Mouse (Mus musculus) hindbrain, postnatal 0 days (tissue): Measurements from ENCODE around the gene Fam13c. TPM values are rescaled to one million over a fixed set of nuclear protein-coding genes. Genes with fewer than 3 reads are reported as not detected.

ENCODE experiments used
- ATAC-seq: fragments of 200-750 bp; cut with Nextera tagmentation; 2 replicates; pipeline ENCODE4 v1.8.0; 2017; ENCODE audit warnings: mild to moderate bottlenecking, moderate TSS enrichment, moderate library complexity
- DNase-seq: peaks from one replicate; pipeline ENCODE4 v3.0.0-alpha.2; 2015; ENCODE audit warnings: low spot score
- H3K27ac ChIP-seq: fragments of 300-500 bp; sonication (generic); 2 replicates; pipeline ENCODE4 v1.5.1; 2014; ENCODE audit warnings: mild to moderate bottlenecking
- H3K27me3 ChIP-seq: fragments of 300-500 bp; sonication (generic); 2 replicates; pipeline ENCODE4 v1.6.1; 2014; ENCODE audit warnings: low read length, mixed read lengths; ENCODE audit not compliant: insufficient read depth
- H3K36me3 ChIP-seq: fragments of 300-500 bp; sonication (generic); 2 replicates; pipeline ENCODE4 v1.6.1; 2014; ENCODE audit warnings: low read length, mixed read lengths; ENCODE audit not compliant: insufficient read depth
- H3K4me1 ChIP-seq: fragments of 300-500 bp; sonication (generic); 2 replicates; pipeline ENCODE4 v1.6.1; 2014; ENCODE audit warnings: antibody characterized with exemption, low read length, mixed read lengths; ENCODE audit not compliant: insufficient read depth
- H3K4me2 ChIP-seq: fragments of 300-500 bp; sonication (generic); 2 replicates; pipeline ENCODE4 v1.6.1; 2014; ENCODE audit warnings: low read depth, mild to moderate bottlenecking, low read length, moderate library complexity, mixed read lengths
- H3K4me3 ChIP-seq: fragments of 300-500 bp; sonication (generic); 2 replicates; pipeline ENCODE4 v1.5.1; 2014; ENCODE audit warnings: low read length
- H3K9ac ChIP-seq: fragments of 300-500 bp; sonication (generic); replicated peaks from 2 replicates; pipeline ENCODE4 v1.6.1; 2014; ENCODE audit warnings: mild to moderate bottlenecking, low read length, moderate library complexity, mixed read lengths
- H3K9me3 ChIP-seq: fragments of 300-500 bp; sonication (generic); 2 replicates; pipeline ENCODE4 v1.6.1; 2016; ENCODE audit warnings: low read length, mixed read lengths
- CTCF ChIP-seq: IDR thresholded peaks from 2 replicates; pipeline ENCODE4 v1.5.1; 2016; ENCODE audit warnings: antibody characterized with exemption, control low read depth, low read depth
- WGBS: fragments of 180-500 bp; shearing (Covaris S2); extraction: QIAGEN DNeasy Blood & Tissue Kit; methylation state at CpG from one replicate; pipeline ENCODE4 v1.1.7; 2014; 5-methylcytosine and 5-hydroxymethylcytosine counted together
- polyA plus RNA-seq: library from polyadenylated mRNA; unstranded; fragments of >200 nt; fragmentation: Nextera tagmentation; extraction: Ambion mirVana; gene quantifications from 2 replicates; pipeline ENCODE4 v1.2.1, GENCODE M21; 2015
- total RNA-seq: library from RNA; depleted of rRNA; stranded (reverse); fragments of >200 nt; gene quantifications from 2 replicates; pipeline ENCODE4 v1.2.3, GENCODE M21; 2014

The Fam13c gene
- total and polyA plus RNA-seq, 2 experiments from 2014 or later = 6.8 to 18.3 TPM

DNA sequence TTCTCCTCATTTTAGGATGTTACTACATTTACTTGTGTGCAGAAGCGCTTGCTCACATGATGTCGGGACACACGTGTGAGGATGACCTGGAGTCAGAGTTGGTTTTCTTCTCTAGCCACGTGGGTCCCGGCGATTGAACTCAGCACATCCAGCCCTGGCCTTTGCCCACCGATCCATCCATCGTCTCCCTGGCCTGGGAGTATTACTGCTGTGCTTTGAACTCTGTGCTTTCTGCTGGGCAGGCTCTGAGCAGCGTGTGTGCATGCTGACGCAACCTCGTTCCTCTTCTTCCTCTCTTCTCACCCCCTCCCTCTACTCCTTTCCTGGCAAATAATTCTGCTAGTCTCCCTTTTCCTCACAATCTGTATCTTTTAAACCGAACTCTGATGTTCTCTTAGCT is 93.7 kb downstream of the Fam13c start:
- Histone ChIP-seq H3K4me1 (peaks cover 3% of the 10 kb centered on the region; the same call in 1 of the 2 replicates), H3K9me3 (no peaks in the 10 kb centered on the region), H3K27ac (no peak overlapping the region), H3K9ac (no peak overlapping the region), H3K27me3 (no peaks in the 10 kb centered on the region), H3K36me3 (peaks cover 22% of the 10 kb centered on the region), H3K4me3 (no peak overlapping the region), H3K4me2 (no peak overlapping the region)
- WGBS = 86% methylated on average over 12 of the region's 12 CpGs
- ATAC-seq (no peak), DNase-seq (no peak)
- TF ChIP-seq CTCF = no peak

DNA sequence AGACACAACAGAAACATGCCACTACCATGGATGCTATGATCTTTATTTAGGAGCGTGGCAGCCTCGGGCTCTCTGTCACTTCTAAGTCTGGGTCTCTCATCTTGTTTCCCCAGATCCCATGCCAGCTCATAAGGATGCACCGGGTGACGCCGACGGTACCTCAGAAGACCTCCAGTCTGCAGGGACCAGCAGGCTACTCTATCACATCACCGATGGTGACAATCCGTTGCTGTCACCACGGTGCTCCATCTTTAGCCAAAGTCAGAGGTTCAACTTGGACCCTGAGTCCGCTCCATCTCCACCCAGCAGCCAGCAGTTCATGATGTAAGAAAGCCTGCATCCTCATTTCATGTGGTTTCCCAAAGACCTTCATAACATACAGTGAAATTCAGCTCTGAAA is 94.3 kb downstream of the Fam13c start:
- Histone ChIP-seq H3K4me3 (no peak overlapping the region), H3K27ac (no peak overlapping the region), H3K9me3 (no peaks in the 10 kb centered on the region), H3K4me2 (no peak overlapping the region), H3K4me1 (peaks cover 3% of the 10 kb centered on the region; the same call in 1 of the 2 replicates), H3K9ac (no peak overlapping the region), H3K36me3 (peaks cover 25% of the 10 kb centered on the region), H3K27me3 (no peaks in the 10 kb centered on the region)
- WGBS = 96% methylated on average over 10 of the region's 10 CpGs
- DNase-seq = no peak
- ATAC-seq = no peak
- TF ChIP-seq CTCF = no peak

DNA sequence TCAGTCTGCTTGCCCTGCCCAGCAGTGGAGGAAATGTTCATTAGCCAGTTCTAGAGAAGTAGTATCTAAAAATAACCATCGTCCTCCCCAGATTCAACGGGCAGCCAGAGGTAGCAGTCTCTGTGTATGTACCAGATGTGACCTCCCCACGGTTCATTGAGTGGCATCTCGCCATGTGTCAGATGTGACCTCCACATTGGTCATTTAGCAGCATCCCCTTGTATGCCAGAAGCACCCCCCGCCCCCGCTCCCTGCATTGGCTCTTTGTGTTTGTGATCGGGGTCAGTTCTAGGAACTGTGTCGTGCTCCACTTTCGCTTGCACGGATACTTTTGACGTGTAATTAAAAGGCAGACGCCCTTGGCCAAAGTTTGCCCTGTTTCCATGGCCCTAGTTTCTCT is 95.1 kb downstream of the Fam13c start:
- Histone ChIP-seq H3K9ac (no peak overlapping the region), H3K4me3 (no peak overlapping the region), H3K27me3 (no peaks in the 10 kb centered on the region), H3K4me2 (no peak overlapping the region), H3K9me3 (no peaks in the 10 kb centered on the region), H3K27ac (no peak overlapping the region), H3K36me3 (peaks cover 25% of the 10 kb centered on the region), H3K4me1 (peaks cover 3% of the 10 kb centered on the region; the same call in 1 of the 2 replicates)
- TF ChIP-seq CTCF = no peak
- WGBS = 84% methylated on average over 12 of the region's 12 CpGs
- ATAC-seq (no peak), DNase-seq (no peak)

DNA sequence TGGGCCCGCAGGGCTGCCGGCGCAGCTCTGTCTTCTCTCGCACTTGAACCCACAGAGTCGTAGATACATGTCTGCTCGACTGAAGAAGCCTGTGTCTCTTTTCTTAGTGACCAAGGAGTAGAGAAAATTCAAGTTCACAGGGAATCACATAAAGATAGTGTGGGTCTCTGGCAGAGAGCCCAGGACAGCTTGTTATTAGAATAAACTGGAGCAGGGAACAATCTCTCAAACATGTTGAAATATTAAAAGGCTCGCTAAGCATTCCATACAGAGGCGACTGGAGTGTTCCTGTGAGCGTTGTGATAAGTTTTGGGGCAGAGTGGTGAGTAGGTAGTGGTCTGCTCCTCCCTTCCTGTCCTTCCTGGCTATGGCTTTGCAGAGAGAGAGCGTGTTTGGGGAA is 97.4 kb downstream of the Fam13c start:
- Histone ChIP-seq H3K4me2 (no peak overlapping the region), H3K9ac (no peak overlapping the region), H3K9me3 (no peaks in the 10 kb centered on the region), H3K4me1 (no peaks in the 10 kb centered on the region), H3K27ac (no peak overlapping the region), H3K4me3 (no peak overlapping the region), H3K27me3 (no peaks in the 10 kb centered on the region), H3K36me3 (peaks cover 26% of the 10 kb centered on the region)
- no peak for TF ChIP-seq CTCF
- 86% methylated on average over 10 of the region's 10 CpGs for WGBS
- DNase-seq (no peak), ATAC-seq (no peak)

DNA sequence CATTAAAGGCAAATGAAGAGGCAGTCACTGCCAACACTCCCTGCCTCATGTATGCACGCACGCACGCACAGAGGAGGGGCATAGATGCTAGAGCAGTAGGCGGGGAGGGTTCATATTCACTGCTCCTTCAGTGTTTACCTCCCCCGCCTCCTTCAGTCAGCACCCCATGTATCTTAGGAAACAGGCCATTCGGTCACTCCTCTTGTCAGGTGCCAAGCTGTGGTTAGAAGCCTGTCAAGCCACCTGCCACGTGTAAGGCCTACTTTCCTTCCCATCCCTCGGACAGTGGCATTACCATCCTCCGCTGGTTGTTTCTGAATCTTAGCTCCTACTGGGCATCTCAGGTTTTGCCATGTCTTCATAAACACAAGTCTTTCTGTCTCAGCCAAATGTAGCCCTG is 99.0 kb downstream of the Fam13c start:
- H3K27me3 ChIP-seq = no peaks in the 10 kb centered on the region
- 90% methylated on average over 9 of the region's 9 CpGs for WGBS
- H3K4me1 ChIP-seq = no peaks in the 10 kb centered on the region
- H3K4me2 ChIP-seq = no peak overlapping the region
- no peak for TF ChIP-seq CTCF
- DNase-seq = no peak
- H3K4me3 ChIP-seq = no peak overlapping the region
- peaks cover 36% of the 10 kb centered on the region for H3K36me3 ChIP-seq
- no peak for ATAC-seq
- H3K9ac ChIP-seq = no peak overlapping the region
- no peaks in the 10 kb centered on the region for H3K9me3 ChIP-seq
- H3K27ac ChIP-seq = no peak overlapping the region

DNA sequence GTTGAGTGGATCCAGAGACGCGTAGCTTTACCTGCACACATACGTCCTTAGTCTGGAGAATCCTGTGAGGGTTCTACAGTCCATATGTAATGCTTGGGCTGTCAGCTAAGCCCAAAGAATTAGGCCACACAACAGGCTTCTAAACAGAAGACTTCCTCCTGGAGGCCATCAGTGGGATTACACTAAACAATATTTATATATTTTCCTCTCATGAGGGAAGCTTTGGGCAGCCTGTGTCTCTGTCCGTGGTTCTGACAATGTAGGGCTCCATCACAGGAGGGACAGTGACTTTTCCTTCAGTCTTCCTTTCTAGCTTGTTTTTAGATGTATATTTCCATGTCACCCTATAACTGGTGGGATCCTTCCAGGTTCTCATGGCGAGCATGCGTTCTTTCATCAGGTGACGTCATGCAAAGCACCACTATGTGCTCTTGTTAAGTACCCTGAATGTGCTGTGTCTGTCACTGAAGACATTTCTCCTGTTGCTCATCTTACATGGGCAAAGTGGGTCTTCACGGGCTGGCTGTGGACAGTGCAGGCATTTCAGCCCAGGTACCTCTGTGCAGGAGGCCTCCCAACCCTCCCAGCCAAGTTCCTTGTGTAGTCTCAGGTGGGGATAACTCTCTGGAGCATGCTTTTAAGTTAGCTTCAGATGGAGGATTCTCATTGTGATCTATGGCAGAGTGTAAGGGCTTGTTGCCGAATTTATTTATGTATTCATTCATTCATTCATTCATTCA is 100.3 kb downstream of the Fam13c start:
- DNase-seq (peak; percentile 61), ATAC-seq (no peak)
- Histone ChIP-seq H3K9me3 (no peaks in the 10 kb centered on the region), H3K27me3 (no peaks in the 10 kb centered on the region), H3K27ac (no peak overlapping the region), H3K4me3 (no peak overlapping the region), H3K4me2 (no peak overlapping the region), H3K36me3 (peaks cover 44% of the 10 kb centered on the region), H3K9ac (no peak overlapping the region), H3K4me1 (no peaks in the 10 kb centered on the region)
- 86% methylated on average over 9 of the region's 9 CpGs for WGBS
- TF ChIP-seq CTCF = peak; percentile 70

DNA sequence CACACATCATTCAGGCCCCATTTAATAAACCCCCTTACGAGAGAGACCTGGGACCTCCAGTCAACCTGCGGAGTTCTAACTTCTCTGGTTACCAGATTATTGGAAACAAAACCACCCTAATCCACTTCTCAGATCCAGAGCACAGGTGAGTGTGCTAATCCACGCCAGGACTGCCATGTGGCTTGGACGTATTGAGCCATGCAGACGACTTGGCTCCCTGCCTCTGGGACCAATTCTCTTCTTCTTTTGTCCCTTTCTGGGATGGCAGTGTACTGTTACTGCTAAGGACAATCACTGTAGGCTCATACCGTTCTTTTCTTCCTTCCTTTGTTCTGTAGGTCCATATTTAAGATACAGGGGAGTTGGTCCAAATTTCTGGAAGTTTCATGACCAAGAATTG is 102.6 kb downstream of the Fam13c start:
- Histone ChIP-seq H3K36me3 (peaks cover 40% of the 10 kb centered on the region), H3K9me3 (no peaks in the 10 kb centered on the region), H3K9ac (no peak overlapping the region), H3K27me3 (no peaks in the 10 kb centered on the region), H3K27ac (no peak overlapping the region), H3K4me1 (no peaks in the 10 kb centered on the region), H3K4me3 (no peak overlapping the region), H3K4me2 (no peak overlapping the region)
- TF ChIP-seq CTCF = no peak
- DNase-seq (no peak), ATAC-seq (no peak)
- 67% methylated on average over 6 of the region's 6 CpGs for WGBS
